Mouse (Mus musculus) hindbrain, embryonic 10.5 days (tissue): ENCODE results near the gene Cd22. TPM values are rescaled to one million over a fixed set of nuclear protein-coding genes. Genes with fewer than 3 reads are reported as not detected.
A peak's percentile ranks its signal among the peaks of the same experiment; 100 is the strongest.

ENCODE experiments used
- DNase-seq: peaks from one replicate; pipeline ENCODE4 v3.0.0-alpha.2; 2017; ENCODE audit warnings: low spot score
- H3K27ac ChIP-seq: fragments of 300-500 bp; sonication (generic); 2 replicates; pipeline ENCODE4 v1.5.1; 2016; ENCODE audit warnings: mild to moderate bottlenecking, moderate library complexity
- H3K27me3 ChIP-seq: fragments of 300-500 bp; sonication (generic); 2 replicates; pipeline ENCODE4 v1.6.1; 2016; ENCODE audit warnings: mild to moderate bottlenecking; ENCODE audit not compliant: poor library complexity, insufficient read depth, severe bottlenecking
- H3K36me3 ChIP-seq: fragments of 300-500 bp; sonication (generic); 2 replicates; pipeline ENCODE4 v1.6.1; 2016; ENCODE audit warnings: mild to moderate bottlenecking, moderate library complexity
- H3K4me1 ChIP-seq: fragments of 300-500 bp; sonication (generic); replicated peaks from 2 replicates; pipeline ENCODE4 v1.6.1; 2016; ENCODE audit warnings: mild to moderate bottlenecking
- H3K4me3 ChIP-seq: fragments of 300-500 bp; sonication (generic); 2 replicates; pipeline ENCODE4 v1.5.1; 2016; ENCODE audit warnings: mild to moderate bottlenecking, moderate library complexity
- H3K9me3 ChIP-seq: fragments of 300-500 bp; sonication (generic); 2 replicates; pipeline ENCODE4 v1.6.1; 2016; ENCODE audit warnings: mild to moderate bottlenecking, moderate library complexity
- WGBS: fragments of 180-500 bp; shearing (Covaris S2); methylation state at CpG from one replicate; pipeline ENCODE4 v1.1.7; 2016; 5-methylcytosine and 5-hydroxymethylcytosine counted together
- polyA plus RNA-seq: library from polyadenylated mRNA; unstranded; fragments of >200 nt; fragmentation: Nextera tagmentation; extraction: Ambion mirVana; gene quantifications from 2 replicates; pipeline ENCODE4 v1.2.1, GENCODE M21; 2016

Cd22 gene
- polyA plus RNA-seq, 1 experiment from 2014 or later = not detected

GRCm38 (mm10) chr7:30892515-30892914 lies 12.4 kb upstream of the Cd22 start:
- no peaks in the 10 kb centered on the region for H3K36me3 ChIP-seq
- peak overlapping the region; percentile 56 for H3K27ac ChIP-seq
- no peak overlapping the region for H3K4me3 ChIP-seq
- 61% methylated on average over 3 of the region's 3 CpGs for WGBS
- no peaks in the 10 kb centered on the region for H3K27me3 ChIP-seq
- no peaks in the 10 kb centered on the region for H3K9me3 ChIP-seq
- no peak for DNase-seq
- H3K4me1 ChIP-seq = peaks cover 14% of the 10 kb centered on the region; the same call in 1 of the 2 replicates

- Histone ChIP-seq H3K4me1 (peaks cover 14% of the 10 kb centered on the region; the same call in 1 of the 2 replicates), H3K27ac (no peak overlapping the region), H3K27me3 (no peaks in the 10 kb centered on the region), H3K4me3 (no peak overlapping the region), H3K36me3 (no peaks in the 10 kb centered on the region), H3K9me3 (no peaks in the 10 kb centered on the region)
- WGBS = 85% methylated on average over 9 of the region's 9 CpGs
- no peak for DNase-seq
Measured at GRCm38 (mm10) chr7:30891746-30892145, 11.6 kb upstream of the Cd22 start.

GRCm38 (mm10) chr7:30890681-30891080 lies 10.5 kb upstream of the Cd22 start:
- peaks cover 9% of the 10 kb centered on the region; the same call in 1 of the 2 replicates for H3K4me1 ChIP-seq
- 78% methylated on average over 2 of the region's 2 CpGs for WGBS
- H3K27me3 ChIP-seq = no peaks in the 10 kb centered on the region

GRCm38 (mm10) chr7:30888786-30889185 lies 8.6 kb upstream of the Cd22 start:
- Histone ChIP-seq H3K36me3 (no peaks in the 10 kb centered on the region), H3K9me3 (no peaks in the 10 kb centered on the region), H3K4me3 (no peak overlapping the region), H3K27ac (no peak overlapping the region), H3K4me1 (peaks cover 9% of the 10 kb centered on the region; the same call in 1 of the 2 replicates), H3K27me3 (no peaks in the 10 kb centered on the region)
- no peak for DNase-seq
- WGBS = 80% methylated on average over 7 of the region's 7 CpGs

More at GRCm38 (mm10) chr7:30890681-30891080, 10.5 kb upstream of the Cd22 start:
- Histone ChIP-seq H3K4me3 (no peak overlapping the region), H3K9me3 (no peaks in the 10 kb centered on the region), H3K36me3 (no peaks in the 10 kb centered on the region), H3K27ac (no peak overlapping the region)
- no peak for DNase-seq

GRCm38 (mm10) chr7:30887568-30888188 lies 7.5 kb upstream of the Cd22 start:
- H3K4me1 ChIP-seq = peaks cover 6% of the 10 kb centered on the region; the same call in 1 of the 2 replicates
- no peaks in the 10 kb centered on the region for H3K36me3 ChIP-seq
- H3K27ac ChIP-seq = no peak overlapping the region
- 86% methylated on average over 14 of the region's 14 CpGs for WGBS
- no peaks in the 10 kb centered on the region for H3K9me3 ChIP-seq
- H3K27me3 ChIP-seq = no peaks in the 10 kb centered on the region
- no peak for DNase-seq
- no peak overlapping the region for H3K4me3 ChIP-seq

GRCm38 (mm10) chr7:30886852-30887251 lies 6.7 kb upstream of the Cd22 start:
- Histone ChIP-seq H3K27me3 (no peaks in the 10 kb centered on the region), H3K36me3 (no peaks in the 10 kb centered on the region), H3K9me3 (0 out of 2 replicates have a peak, but pooled peaks cover 4% of the 10 kb centered on the region), H3K4me1 (no peaks in the 10 kb centered on the region), H3K4me3 (no peak overlapping the region), H3K27ac (no peak overlapping the region)
- no peak for DNase-seq
- 89% methylated on average over 4 of the region's 4 CpGs for whole genome bisulfite sequencing

- no peak overlapping the region for H3K4me3 ChIP-seq
- H3K36me3 ChIP-seq = no peaks in the 10 kb centered on the region
- no peaks in the 10 kb centered on the region for H3K4me1 ChIP-seq
- H3K27me3 ChIP-seq = no peaks in the 10 kb centered on the region
- H3K9me3 ChIP-seq = 0 out of 2 replicates have a peak, but pooled peaks cover 4% of the 10 kb centered on the region
- no peak overlapping the region for H3K27ac ChIP-seq
- DNase-seq = no peak
Measured at GRCm38 (mm10) chr7:30884047-30884446, 3.9 kb upstream of the Cd22 start.

GRCm38 (mm10) chr7:30881367-30881766 lies 1.2 kb upstream of the Cd22 start:
- WGBS = 88% methylated on average over 3 of the region's 3 CpGs
- Histone ChIP-seq H3K27me3 (no peaks in the 10 kb centered on the region), H3K9me3 (0 out of 2 replicates have a peak, but pooled peaks cover 4% of the 10 kb centered on the region)

GRCm38 (mm10) chr7:30878950-30879349 lies 1.2 kb downstream of the Cd22 start:
- no peak for DNase-seq
- H3K27ac ChIP-seq = no peak overlapping the region
- H3K4me1 ChIP-seq = no peaks in the 10 kb centered on the region
- no peaks in the 10 kb centered on the region for H3K27me3 ChIP-seq
- H3K9me3 ChIP-seq = 0 out of 2 replicates have a peak, but pooled peaks cover 4% of the 10 kb centered on the region
- H3K4me3 ChIP-seq = no peak overlapping the region
- WGBS = 83% methylated on average over 6 of the region's 6 CpGs
- no peaks in the 10 kb centered on the region for H3K36me3 ChIP-seq

More at GRCm38 (mm10) chr7:30881367-30881766, 1.2 kb upstream of the Cd22 start:
- no peaks in the 10 kb centered on the region for H3K4me1 ChIP-seq
- H3K36me3 ChIP-seq = no peaks in the 10 kb centered on the region
- no peak overlapping the region for H3K27ac ChIP-seq
- no peak overlapping the region for H3K4me3 ChIP-seq
- DNase-seq = no peak

- H3K27me3 ChIP-seq = peaks cover 7% of the 10 kb centered on the region
- H3K27ac ChIP-seq = no peak overlapping the region
- peak; percentile 73 for DNase-seq
- H3K36me3 ChIP-seq = no peaks in the 10 kb centered on the region
- 0 out of 2 replicates have a peak overlapping the region, but pooled peaks have one; percentile 23 for H3K4me3 ChIP-seq
- WGBS = 23% methylated on average over 15 of the region's 15 CpGs
- no peaks in the 10 kb centered on the region for H3K9me3 ChIP-seq
- no peaks in the 10 kb centered on the region for H3K4me1 ChIP-seq
Measured at GRCm38 (mm10) chr7:30873083-30873482, 7.1 kb downstream of the Cd22 start.

- H3K36me3 ChIP-seq = no peaks in the 10 kb centered on the region
- H3K27me3 ChIP-seq = no peaks in the 10 kb centered on the region
- WGBS = 74% methylated on average over 8 of the region's 8 CpGs
- peaks cover 18% of the 10 kb centered on the region; the same call in 1 of the 2 replicates for H3K4me1 ChIP-seq
- H3K9me3 ChIP-seq = no peaks in the 10 kb centered on the region
- no peak overlapping the region for H3K4me3 ChIP-seq
- no peak for DNase-seq
- H3K27ac ChIP-seq = no peak overlapping the region
Measured at GRCm38 (mm10) chr7:30863386-30863785, 16.8 kb downstream of the Cd22 start.

- H3K27me3 ChIP-seq = no peaks in the 10 kb centered on the region
- no peak within 1 kb of the TSS for H3K4me3 ChIP-seq
- H3K27ac ChIP-seq = no peak within 1 kb of the TSS
- H3K36me3 ChIP-seq = no peaks in the 10 kb centered on the region
- H3K4me1 ChIP-seq = peaks cover 11% of the 10 kb centered on the region; the same call in 1 of the 2 replicates
- no peak for DNase-seq
- 86% methylated on average over 12 of the region's 12 CpGs for WGBS
- no peaks in the 10 kb centered on the region for H3K9me3 ChIP-seq
Measured at GRCm38 (mm10) chr7:30861464-30861863, 18.7 kb downstream of the Cd22 start, which contains the start of gene Ffar1. Ffar1 (minus strand) TSS chr7:30861564.

GRCm38 (mm10) chr7:30859635-30860402 lies 20.3 kb downstream of the Cd22 start:
- peak; percentile 74 for DNase-seq
- no peaks in the 10 kb centered on the region for H3K27me3 ChIP-seq
- peak overlapping the region; percentile 44 for H3K4me3 ChIP-seq
- no peaks in the 10 kb centered on the region for H3K9me3 ChIP-seq
- 14% methylated on average over 14 of the region's 16 CpGs for WGBS
- H3K36me3 ChIP-seq = no peaks in the 10 kb centered on the region
- no peak overlapping the region; the same call in 1 of the 2 replicates for H3K27ac ChIP-seq
- H3K4me1 ChIP-seq = peaks cover 11% of the 10 kb centered on the region; the same call in 1 of the 2 replicates
